ENCODE assay signal across 30 mouse cellular contexts in the genomic region with DNA sequence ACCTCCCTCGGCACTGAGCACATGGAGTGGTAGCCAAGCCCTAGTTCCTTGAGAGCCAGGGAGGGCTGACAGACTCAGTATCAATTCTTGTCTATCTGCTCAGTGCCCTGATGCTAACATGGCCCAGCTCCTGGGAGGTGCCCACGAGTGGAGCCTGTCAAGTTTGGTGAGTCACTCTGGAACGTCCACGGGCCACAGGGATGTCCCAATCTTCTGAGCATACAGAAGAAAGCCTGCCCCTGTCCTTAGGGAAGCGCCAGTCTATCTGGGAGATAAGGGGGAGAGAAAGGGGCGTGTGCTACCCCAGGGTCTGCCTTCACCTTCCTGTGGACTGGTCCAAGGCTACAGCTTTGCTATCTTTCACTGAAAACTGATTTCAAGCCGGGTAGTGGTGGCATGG. TPM values are rescaled to one million over a fixed set of nuclear protein-coding genes. Genes with fewer than 3 reads are reported as not detected.
DNase-seq lines count a peak whose midpoint lies in the region; ATAC-seq and TF ChIP-seq lines count a peak whose summit lies in the region.
"Had no signal": no experiment of that assay in that cellular context is flagged by ENCODE, and none has a peak within 500 bp of the region (broad histone marks: within the 10 kb centered on the region; RNA-seq: fewer than 3 reads in every experiment).

No protein-coding gene starts in this region.

- H3K4me2 ChIP-seq in heart, embryonic 11.5 days, result no peak overlapping the region
- H3K4me2 ChIP-seq in heart, postnatal 0 days (ENCODE audit: low read depth, low read length), result no peak overlapping the region
- H3K4me2 ChIP-seq: forebrain, embryonic 12.5 days; hindbrain, embryonic 15.5 days; lung, embryonic 14.5 days; neural tube, embryonic 15.5 days; stomach, embryonic 15.5 days had no signal

- intact Hi-C loops in heart, postnatal 10 days (cut with DNase I), result no loop called here

- H3K36me3 ChIP-seq in heart, embryonic 11.5 days (ENCODE audit: control insufficient read depth, insufficient read depth, low read length), result 0 out of 2 replicates have a peak, but pooled peaks cover under 1% of the 10 kb centered on the region
- H3K36me3 ChIP-seq in heart, postnatal 0 days (replicated peaks; ENCODE audit: control insufficient read depth, insufficient read depth, low read length), result no peaks in the 10 kb centered on the region
- peaks cover 36% of the 10 kb centered on the region for H3K36me3 ChIP-seq in limb, embryonic 10.5 days
- H3K36me3 ChIP-seq: embryonic facial prominence, embryonic 12.5 days; forebrain, embryonic 12.5 days; G1E; hindbrain, embryonic 15.5 days; neural tube, embryonic 15.5 days; stomach, embryonic 15.5 days had no signal

- no peaks in the 10 kb centered on the region for H3K27me3 ChIP-seq in heart, embryonic 11.5 days (ENCODE audit: control insufficient read depth, insufficient read depth, low read length)
- no peaks in the 10 kb centered on the region for H3K27me3 ChIP-seq in heart, postnatal 0 days (ENCODE audit: control insufficient read depth, insufficient read depth, low read length)
- no peaks in the 10 kb centered on the region for H3K27me3 ChIP-seq in limb, embryonic 10.5 days (ENCODE audit: low read depth, poor library complexity, severe bottlenecking)
- H3K27me3 ChIP-seq: embryonic facial prominence, embryonic 12.5 days; forebrain, embryonic 12.5 days; hindbrain, embryonic 15.5 days; neural tube, embryonic 15.5 days; stomach, embryonic 15.5 days had no signal

- TF ChIP-seq EP300 in heart, postnatal 0 days (IDR thresholded peaks at IDR 0.05; ENCODE audit: low read depth), result no peak

- peaks cover 95% of the 10 kb centered on the region for H3K4me1 ChIP-seq in heart, embryonic 11.5 days (ENCODE audit: control insufficient read depth, insufficient read depth, low read length)
- peaks cover 86% of the 10 kb centered on the region for H3K4me1 ChIP-seq in heart, postnatal 0 days (ENCODE audit: control insufficient read depth, insufficient read depth)
- H3K4me1 ChIP-seq in limb, embryonic 10.5 days, result peaks cover 99% of the 10 kb centered on the region

- no peak overlapping the region for H3K27ac ChIP-seq in heart, embryonic 11.5 days (ENCODE audit: low read depth, low read length)
- 0 out of 2 replicates have a peak overlapping the region, but pooled peaks have one; percentile 21 for H3K27ac ChIP-seq in heart, postnatal 0 days (ENCODE audit: low read depth)
- peak overlapping the region; percentile 86 for H3K27ac ChIP-seq in limb, embryonic 10.5 days
- H3K27ac ChIP-seq: forebrain, embryonic 12.5 days; heart, adult 2 months; hindbrain, embryonic 15.5 days; liver, embryonic 14.5 days; neural tube, embryonic 15.5 days; stomach, embryonic 15.5 days had no signal

- no peak for TF ChIP-seq CTCF in heart, postnatal 0 days (IDR thresholded peaks at IDR 0.05; ENCODE audit: low read depth)

- DNase-seq in heart, adult 18-20 months, result no peak
- no peak for DNase-seq in heart, postnatal 0 days (ENCODE audit: low spot score)
- DNase-seq in heart, postnatal 10 days, result no peak
- DNase-seq in Muller cell, postnatal 12 days (ENCODE audit: inconsistent ontology term), result peak; percentile 56
- DNase-seq in limb, embryonic 10.5 days (ENCODE audit: low spot score), result no peak
- DNase-seq in cerebellum, adult 8-10 months, result no peak
- DNase-seq: cerebellum, adult 9-10 months; cerebellum, postnatal 36 days; gastrocnemius, postnatal 25 days; heart, adult 2 months; kidney, adult 11 months; kidney, postnatal 14 days; layer of hippocampus, adult 9-11 months; lung, embryonic 14.5 days; lung, postnatal 14 days; midbrain, embryonic 14.5 days; retina, postnatal 1 day; right cerebral cortex, postnatal 14 days had no signal

- 24% methylated on average over 7 of the region's 7 CpGs for WGBS in heart, embryonic 11.5 days (ENCODE audit: insufficient replicate concordance)
- 43% methylated on average over 7 of the region's 7 CpGs for WGBS in heart, postnatal 0 days
- WGBS in limb, embryonic 10.5 days, result 71% methylated on average over 7 of the region's 7 CpGs

- ATAC-seq in heart, embryonic 11.5 days (replicated peaks; ENCODE audit: insufficient number of reproducible peaks, low FRiP score, low TSS enrichment), result no peak
- ATAC-seq in heart, postnatal 0 days (ENCODE audit: insufficient read depth, low read depth), result no peak
- no peak for ATAC-seq in monocyte, adult 5-6 weeks (replicated peaks; ENCODE audit: insufficient number of reproducible peaks, low FRiP score, low TSS enrichment, poor library complexity, severe bottlenecking)
- ATAC-seq: inflammation-experienced regulatory T-cells, adult 6 months had no signal

- 0 out of 2 replicates have a peak overlapping the region, but pooled peaks have one; percentile 17 for H3K9ac ChIP-seq in heart, embryonic 11.5 days (ENCODE audit: low read depth, low read length)
- H3K9ac ChIP-seq in heart, postnatal 0 days (replicated peaks; ENCODE audit: low read depth, low read length), result no peak overlapping the region
- H3K9ac ChIP-seq: embryonic facial prominence, embryonic 12.5 days; forebrain, embryonic 12.5 days; hindbrain, embryonic 15.5 days; liver, embryonic 14.5 days; lung, embryonic 14.5 days; neural tube, embryonic 15.5 days; stomach, embryonic 15.5 days had no signal

- H3K4me3 ChIP-seq in heart, embryonic 11.5 days (ENCODE audit: low read depth, low read length), result no peak overlapping the region
- no peak overlapping the region for H3K4me3 ChIP-seq in heart, postnatal 0 days (ENCODE audit: low read depth, low read length)
- H3K4me3 ChIP-seq in limb, embryonic 10.5 days, result no peak overlapping the region
- H3K4me3 ChIP-seq: embryonic facial prominence, embryonic 12.5 days; erythroblast, embryonic 14.5 days; forebrain, embryonic 12.5 days; heart, adult 2 months; hindbrain, embryonic 10.5 days; hindbrain, embryonic 15.5 days; neural tube, embryonic 15.5 days; stomach, embryonic 15.5 days had no signal

- H3K9me3 ChIP-seq in heart, embryonic 11.5 days (replicated peaks; ENCODE audit: control insufficient read depth, low read length), result no peaks in the 10 kb centered on the region
- no peaks in the 10 kb centered on the region for H3K9me3 ChIP-seq in heart, postnatal 0 days (replicated peaks; ENCODE audit: control insufficient read depth, low read length)
- H3K9me3 ChIP-seq in limb, embryonic 10.5 days (replicated peaks), result no peaks in the 10 kb centered on the region
- H3K9me3 ChIP-seq: embryonic facial prominence, embryonic 12.5 days; forebrain, embryonic 12.5 days; G1E; hindbrain, embryonic 10.5 days; hindbrain, embryonic 15.5 days; neural tube, embryonic 15.5 days; stomach, embryonic 15.5 days had no signal

RNA-seq across cellular contexts. Expression of a gene that starts 43.2 kb away (rescaled TPM):
- polyA plus RNA-seq in heart, embryonic 11.5 days (2014; fragmentation: Nextera tagmentation; extraction: Ambion mirVana), result 30.5 and 31.6 TPM in 2 replicates
- total RNA-seq in heart, adult 18-20 months (2021), result 10 to 100 TPM in 1 of 2 experiments, 1 to 10 TPM in 1; 9.0 to 11.3 TPM
- total RNA-seq in heart, postnatal 0 days (2014; rRNA removed; ENCODE audit: low replicate concordance), result 68.4 and 93.1 TPM in 2 replicates
- 5.6 and 6.7 TPM in 2 replicates for polyA plus RNA-seq in heart, postnatal 0 days (2015; fragmentation: Nextera tagmentation; extraction: Ambion mirVana)
- total RNA-seq in heart, postnatal 10 days (2021), result 10 to 100 TPM; 16.1 to 19.4 TPM
- 10.9 and 11.4 TPM in 2 replicates for polyA plus RNA-seq in limb, embryonic 10.5 days (2016; fragmentation: Nextera tagmentation; extraction: Ambion mirVana)
- total RNA-seq in monocyte, adult 5-6 weeks (2017), result 0.43 to 2.4 TPM (median 0.86 TPM) in 3 replicates
- polyA plus RNA-seq: inflammation-experienced regulatory T-cells, adult 6 months had no signal
